In genomic region chr7:127837473-127837872, GRCm38 (mm10) we compare ENCODE assay signal across 18 mouse cellular contexts. TPM values are rescaled to one million over a fixed set of nuclear protein-coding genes. Genes with fewer than 3 reads are reported as not detected.
DNase-seq lines count a peak whose midpoint lies in the region; ATAC-seq lines count a peak whose summit lies in the region.
"Had no signal": no experiment of that assay in that cellular context is flagged by ENCODE, and none has a peak within 500 bp of the region (broad histone marks: within the 10 kb centered on the region; RNA-seq: fewer than 3 reads in every experiment).

No protein-coding gene starts in this region.

- DNase-seq in cerebellum, adult 11-12 months: peak; percentile 64
- no peak for DNase-seq in cerebellum, postnatal 4 days (ENCODE audit: low spot score in 2 of 2)
- DNase-seq in cerebellum, adult 9-10 months: peak; percentile 67
- DNase-seq in brain, adult 2 months (ENCODE audit: low read depth, low spot score): peak; percentile 66
- DNase-seq in cerebellum, postnatal 14 days: peak; percentile 42 to 62
- DNase-seq in layer of hippocampus, adult 18-20 months (ENCODE audit: low spot score in 2 of 2): no peak
- DNase-seq in right cerebral cortex, postnatal 10 days (ENCODE audit: low spot score in 2 of 2): no peak
- DNase-seq: adrenal gland, adult 8-10 months; adrenal gland, postnatal 25 days; gastrocnemius, postnatal 14 days; heart, adult 18-20 months; heart, postnatal 14 days; kidney, adult 11 months; kidney, adult 8-10 months had no signal

- ATAC-seq in cerebellum, adult (ENCODE audit: insufficient number of reproducible peaks, low FRiP score, low TSS enrichment): no peak
- ATAC-seq: activated CD4-positive, CD25-positive, alpha-beta regulatory T cell, adult 4 months; forebrain, embryonic 16.5 days; intestine, embryonic 15.5 days had no signal

RNA-seq across cellular contexts. Expression of gene Stx1b, which starts 13.1 kb away (rescaled TPM):
- total RNA-seq in layer of hippocampus, adult 18-20 months (2021): 100 to 1,000 TPM; 335 to 338 TPM

RNA-seq across cellular contexts. Expression of gene Stx4a, which starts 13.4 kb away (rescaled TPM):
- 10 to 100 TPM; 65.6 to 68.6 TPM for total RNA-seq in layer of hippocampus, adult 18-20 months (2021)

RNA-seq across cellular contexts. Expression of gene Hsd3b7, which starts 37.1 kb away (rescaled TPM):
- total RNA-seq in layer of hippocampus, adult 18-20 months (2021): 1 to 10 TPM; 6.3 to 7.8 TPM

RNA-seq across cellular contexts. Expression of gene Zfp646, which starts 38.5 kb away (rescaled TPM):
- 10 to 100 TPM; 34.6 to 35.9 TPM for total RNA-seq in layer of hippocampus, adult 18-20 months (2021)

RNA-seq across cellular contexts. Expression of gene Zfp668, which starts 39.2 kb away (rescaled TPM):
- total RNA-seq in layer of hippocampus, adult 18-20 months (2021): 10 to 100 TPM; 20.9 to 25.7 TPM

Comparison
In these comparisons a context has a peak if more than half of its experiments do, and no peak if none do; other contexts are left out.
1. DNase-seq: peak in cerebellum, adult 11-12 months (single experiment), cerebellum, adult 9-10 months (single experiment), brain, adult 2 months (single experiment) and cerebellum, postnatal 14 days (2 of 2); none in cerebellum, postnatal 4 days (0 of 2), layer of hippocampus, adult 18-20 months (0 of 2) and right cerebral cortex, postnatal 10 days (0 of 2).